Mouse (Mus musculus) ES-E14 (cell line): ENCODE data around the gene Plvap. TPM values are rescaled to one million over a fixed set of nuclear protein-coding genes. Genes with fewer than 3 reads are reported as not detected.
"Not testable (repeated sequence)": the region's sequence is repeated elsewhere in the genome, so short reads cannot be mapped to it uniquely, and the experiment has no call there.

ENCODE experiments used
- DNase-seq: peaks from one replicate; pipeline ENCODE4 v3.0.0-alpha.2; 2013; ENCODE audit warnings: low read depth, low spot score
- H3K27ac ChIP-seq: 2 replicates; pipeline ENCODE4 v1.5.1; 2012; ENCODE audit warnings: low read depth, mild to moderate bottlenecking, low read length, moderate library complexity, mixed read lengths; ENCODE audit not compliant: poor library complexity, insufficient read depth, severe bottlenecking
- H3K36me3 ChIP-seq: 2 replicates; pipeline ENCODE4 v1.6.1; 2012; ENCODE audit warnings: mild to moderate bottlenecking, low read length, moderate library complexity, mixed read lengths; ENCODE audit not compliant: control insufficient read depth, poor library complexity, insufficient read depth, severe bottlenecking
- H3K4me1 ChIP-seq, 2 experiments: fragments of 150-350 bp in 1 of 2; sonication (generic) in 1 of 2; 2 replicates each; pipeline ENCODE4 v1.6.1; 2012; ENCODE audit warnings: low read length in 2 of 2, mild to moderate bottlenecking in 1 of 2, mixed read lengths in 1 of 2; ENCODE audit not compliant: control insufficient read depth in 2 of 2, insufficient read depth in 2 of 2, poor library complexity in 1 of 2
- H3K4me3 ChIP-seq, 2 experiments: fragments of 150-350 bp in 1 of 2; sonication (generic) in 1 of 2; 2 replicates each; pipeline ENCODE4 v1.5.1; 2012; ENCODE audit warnings: low read length in 2 of 2, low read depth in 1 of 2, mild to moderate bottlenecking in 1 of 2, mixed read lengths in 1 of 2; ENCODE audit not compliant: insufficient read depth in 1 of 2, poor library complexity in 1 of 2, severe bottlenecking in 1 of 2
- H3K9ac ChIP-seq: 2 replicates; pipeline ENCODE4 v1.6.1; 2012; ENCODE audit warnings: low read depth, mild to moderate bottlenecking, low read length, mixed read lengths; ENCODE audit not compliant: poor library complexity, insufficient read depth, severe bottlenecking
- H3K9me3 ChIP-seq: fragments of 150-350 bp; sonication (generic); 2 replicates; pipeline ENCODE4 v1.6.1; 2012; ENCODE audit warnings: low read depth, mild to moderate bottlenecking, low read length; ENCODE audit not compliant: control insufficient read depth, insufficient read depth
- CHD2 ChIP-seq: IDR thresholded peaks from 2 replicates; pipeline ENCODE4 v1.6.1; 2014; ENCODE audit warnings: mild to moderate bottlenecking, low read depth, low read length, inconsistent platforms
- HCFC1 ChIP-seq: IDR thresholded peaks from 2 replicates; pipeline ENCODE4 v1.6.1; 2012; ENCODE audit warnings: low read length, inconsistent platforms, borderline replicate concordance; ENCODE audit not compliant: insufficient read depth
- MAFK ChIP-seq: IDR thresholded peaks from 2 replicates; pipeline ENCODE4 v1.6.1; 2014; ENCODE audit warnings: mild to moderate bottlenecking, low read depth, low read length, inconsistent platforms; ENCODE audit not compliant: insufficient read depth
- ZC3H11A ChIP-seq: IDR thresholded peaks from 2 replicates; pipeline ENCODE4 v1.6.1; 2012; ENCODE audit warnings: low read depth, mild to moderate bottlenecking, inconsistent platforms, low read length, borderline replicate concordance
- ZNF384 ChIP-seq: IDR thresholded peaks from 2 replicates; pipeline ENCODE4 v1.6.1; 2012; ENCODE audit warnings: low read depth, low read length, inconsistent platforms
- in situ Hi-C, 2 experiments: fragments of 600-800 bp; cut with MboI; formaldehyde crosslinking; loops; one replicate each; pipeline ENCODE4 v1.15.1; 2025; ENCODE audit warnings: low sequenced_read_pairs in 2 of 2, inconsistent platforms in 1 of 2; ENCODE audit not compliant: unreplicated experiment in 2 of 2
- total RNA-seq: library from RNA; depleted of rRNA; stranded (reverse); fragments of 300-350 nt; gene quantifications from 2 replicates; pipeline ENCODE4 v1.2.3, GENCODE M21; 2012

Plvap gene
- total RNA-seq, 1 experiment, result 2.5 TPM

DNA sequence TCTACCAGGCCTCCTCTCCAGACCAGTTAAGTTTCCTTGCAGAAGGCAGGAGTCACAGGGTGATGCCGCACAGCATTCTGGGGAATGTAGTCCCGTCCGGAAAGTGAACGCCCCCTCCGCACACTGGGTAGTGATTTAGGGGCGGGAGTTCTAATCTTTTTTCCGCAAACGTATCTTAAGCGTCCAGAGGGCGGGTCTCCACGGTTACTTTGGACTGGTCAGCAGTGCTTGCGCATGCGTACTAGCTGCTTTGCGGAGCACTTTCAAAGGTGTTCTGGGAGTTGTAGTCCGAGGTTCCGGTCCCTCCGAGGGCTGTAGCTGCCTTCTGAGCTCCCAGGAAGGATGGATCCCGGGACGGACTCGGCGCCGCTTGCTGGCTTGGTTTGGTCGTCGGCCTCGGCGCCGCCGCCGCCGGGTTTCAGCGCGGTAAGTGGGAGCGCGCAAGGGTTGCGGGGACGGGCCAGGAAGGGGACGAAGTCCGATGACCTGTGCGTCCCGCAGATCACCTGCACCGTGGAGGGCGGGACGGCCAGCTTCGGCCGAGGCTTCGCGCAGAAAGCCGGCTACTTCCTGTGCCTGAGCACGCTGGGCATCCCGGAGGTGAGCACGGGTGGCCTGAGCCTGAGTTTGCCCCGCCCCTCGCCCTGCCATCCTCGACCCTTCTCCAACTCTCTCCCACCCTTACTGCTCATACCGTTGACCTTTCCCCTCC is 31.2 kb upstream of the Plvap start, which contains the start of gene Mvb12a:
TSS of gene Mvb12a (plus strand) at position 291 of the 712 bp plus-strand sequence.
- Histone ChIP-seq H3K9me3 (no peaks in the 10 kb centered on the region), H3K9ac (peak within 1 kb of the TSS; percentile 74), H3K4me1 (peaks cover 2 to 7% of the 10 kb centered on the region in 2 experiments; a peak in 2 of 4 replicates), H3K27ac (peak within 1 kb of the TSS; percentile 31; the same call in 1 of the 2 replicates), H3K36me3 (peaks cover 12% of the 10 kb centered on the region; the same call in 1 of the 2 replicates), H3K4me3 (peak within 1 kb of the TSS; percentile 80 to 90)
- DNase-seq, result peak; percentile 98
- TF ChIP-seq ZC3H11A (no peak), ZNF384 (no peak), CHD2 (no peak), MAFK (no peak), HCFC1 (peak; percentile 94)
- in situ Hi-C loops, result no loop called here

DNA sequence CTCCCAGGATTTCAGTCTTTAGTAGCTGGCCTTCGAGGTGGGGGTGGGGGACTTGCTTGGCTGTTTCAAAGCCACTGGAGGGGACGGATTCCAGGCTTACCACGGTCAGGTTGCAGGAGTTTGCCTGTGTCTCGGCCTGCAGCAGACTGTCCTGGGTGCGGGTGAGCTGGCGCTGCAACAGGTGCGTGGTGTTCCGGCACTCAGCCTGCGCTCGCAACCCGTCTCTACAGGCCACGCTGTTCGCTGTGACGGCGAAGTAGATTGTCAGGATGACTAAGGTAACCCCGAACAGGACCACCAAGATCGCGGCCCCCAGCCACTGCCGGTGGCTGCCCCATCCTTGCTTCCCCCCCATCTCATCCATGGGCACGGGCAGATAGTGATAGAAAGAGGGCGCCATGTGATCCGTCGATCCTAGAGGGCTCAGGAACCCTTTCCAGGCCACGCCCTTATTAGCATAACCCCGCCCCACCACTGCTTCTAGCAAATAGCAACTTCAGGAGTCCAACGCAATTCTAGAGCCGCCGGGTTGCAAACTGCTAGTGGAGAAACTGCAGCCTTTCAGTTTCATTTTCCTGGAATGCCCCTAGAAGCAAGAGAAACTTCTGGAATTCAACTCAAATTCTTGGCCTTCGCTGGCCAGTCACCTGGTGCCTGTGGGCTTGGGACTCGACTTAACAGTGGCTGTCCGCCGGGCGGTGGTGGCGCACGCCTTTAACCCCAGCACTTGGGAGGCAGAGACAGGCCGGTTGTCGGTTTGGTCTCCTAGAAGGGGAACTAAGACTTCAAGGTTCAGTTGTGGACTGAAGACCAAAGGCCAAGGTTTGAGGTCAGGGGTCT is 25.7 kb upstream of the Plvap start, which contains the start of gene Bst2:
TSS of gene Bst2 (minus strand) at position 429 of the 840 bp plus-strand sequence.
- Histone ChIP-seq H3K9ac (peak within 1 kb of the TSS; percentile 74), H3K27ac (peak within 1 kb of the TSS; percentile 34; the same call in 1 of the 2 replicates)
- in situ Hi-C loops, result no loop called here

DNA sequence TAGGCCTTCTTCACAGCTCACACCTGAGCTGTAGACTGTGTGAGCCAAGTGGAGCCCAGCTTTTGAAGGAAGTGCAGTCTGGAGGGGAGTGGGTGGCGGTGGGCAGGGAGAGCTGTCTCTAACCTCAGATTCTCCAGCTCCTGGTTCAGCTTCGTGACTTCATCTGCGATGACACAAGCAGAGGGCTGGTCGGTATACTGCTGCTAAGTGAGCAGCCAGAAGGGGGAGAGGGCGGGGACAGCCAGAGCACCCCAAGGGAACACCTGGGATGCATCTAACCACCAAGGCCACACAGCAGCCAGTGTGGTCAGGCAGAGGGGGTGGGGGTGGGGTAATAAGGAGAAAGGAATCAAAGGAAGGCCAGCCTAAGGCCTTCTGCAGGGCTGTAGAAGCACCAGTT is 24.1 kb upstream of the Plvap start:
- TF ChIP-seq MAFK (no peak), CHD2 (no peak), ZC3H11A (no peak), HCFC1 (no peak), ZNF384 (no peak)
- in situ Hi-C loops, result no loop called here
- peaks cover 11% of the 10 kb centered on the region; the same call in 1 of the 2 replicates for H3K36me3 ChIP-seq
- H3K9ac ChIP-seq, result no peak overlapping the region
- H3K4me3 ChIP-seq, result peak overlapping the region in 1 of 2 experiments; percentile 79; a peak in 1 of 4 replicates
- peaks cover 0 to 19% of the 10 kb centered on the region in 2 experiments; a peak in 3 of 4 replicates for H3K4me1 ChIP-seq
- no peaks in the 10 kb centered on the region for H3K9me3 ChIP-seq
- no peak for DNase-seq
- no peak overlapping the region for H3K27ac ChIP-seq

More for the DNA sequence above, 25.7 kb upstream of the Plvap start, which contains the start of gene Bst2:
- Histone ChIP-seq H3K9me3 (no peaks in the 10 kb centered on the region), H3K4me1 (peaks cover 2 to 19% of the 10 kb centered on the region in 2 experiments; a peak in 3 of 4 replicates), H3K36me3 (peaks cover 11% of the 10 kb centered on the region; the same call in 1 of the 2 replicates), H3K4me3 (peak within 1 kb of the TSS; percentile 79 to 96)
- no peak for TF ChIP-seq HCFC1
- no peak for TF ChIP-seq CHD2
- DNase-seq, result peak; percentile 95

DNA sequence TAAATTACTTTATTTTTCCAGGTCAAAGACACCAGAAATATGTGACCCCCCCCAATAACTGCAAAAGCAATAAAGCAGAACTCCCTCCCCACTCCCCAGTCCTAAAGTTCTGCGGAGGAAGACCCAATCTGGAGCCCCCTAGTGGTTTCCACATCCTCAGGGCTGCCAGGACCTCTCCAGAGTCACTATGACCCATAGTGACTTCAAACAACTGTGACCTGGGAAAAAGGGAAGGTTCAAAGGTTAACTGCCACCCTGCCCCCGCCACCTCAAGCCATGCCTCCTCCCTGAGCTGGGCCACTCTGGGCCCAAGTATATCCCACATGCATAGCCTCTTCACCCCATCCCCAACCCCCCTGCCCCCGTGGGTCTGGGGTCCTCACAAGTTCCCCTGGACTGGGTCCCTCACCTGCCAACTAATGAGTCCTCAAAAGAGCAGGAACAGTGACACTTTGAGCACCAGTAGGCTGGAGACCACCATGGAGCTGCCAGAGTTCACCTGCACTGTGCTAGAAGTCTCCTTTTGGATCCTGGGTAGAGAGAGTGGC is 22.8 kb upstream of the Plvap start:
- in situ Hi-C loops, result no loop called here
- no peak overlapping the region for H3K9ac ChIP-seq
- H3K9me3 ChIP-seq, result no peaks in the 10 kb centered on the region
- no peak overlapping the region for H3K4me3 ChIP-seq
- H3K36me3 ChIP-seq, result peaks cover 11% of the 10 kb centered on the region; the same call in 1 of the 2 replicates
- DNase-seq, result no peak
- peaks cover 2 to 24% of the 10 kb centered on the region in 2 experiments; a peak in 3 of 4 replicates for H3K4me1 ChIP-seq
- H3K27ac ChIP-seq, result no peak overlapping the region
- no peak for TF ChIP-seq MAFK
- no peak for TF ChIP-seq ZNF384
- TF ChIP-seq CHD2, result no peak
- TF ChIP-seq ZC3H11A, result no peak
- no peak for TF ChIP-seq HCFC1

DNA sequence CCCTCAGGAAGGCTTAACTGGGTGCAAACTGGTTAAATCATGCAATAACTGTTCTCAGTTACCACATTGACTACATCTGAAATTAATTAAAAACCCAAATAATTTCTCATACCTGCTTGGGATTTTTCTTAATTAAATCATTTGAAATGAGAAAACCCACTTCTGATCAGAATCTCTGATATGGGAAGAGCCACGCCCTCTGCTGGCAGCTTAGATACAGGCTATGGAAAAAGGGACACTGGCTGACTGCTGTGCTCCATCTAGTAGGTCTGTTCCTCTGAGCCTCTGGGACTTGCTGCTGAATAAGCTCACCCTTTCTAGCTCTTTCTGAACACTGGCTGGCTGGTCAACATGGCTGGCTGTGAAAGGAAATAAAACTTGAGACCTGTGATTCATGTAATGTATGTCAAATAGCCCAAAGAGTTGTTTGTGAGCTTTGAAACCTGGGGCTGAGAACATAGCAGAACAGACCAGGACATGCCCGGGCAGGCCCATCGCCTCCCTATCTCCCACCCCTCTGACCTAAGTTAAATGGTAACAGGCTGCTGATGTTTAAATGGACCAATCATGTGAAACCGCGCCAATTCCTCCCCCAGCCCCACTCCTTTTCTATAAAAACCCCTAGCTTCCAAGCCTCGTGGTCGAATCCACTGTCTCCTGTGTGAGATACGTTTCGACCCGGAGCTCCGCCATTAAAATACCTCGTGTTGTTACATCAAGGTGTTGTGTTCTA is 19.3 kb upstream of the Plvap start:
- DNase-seq, in situ Hi-C loops, H3K9me3 ChIP-seq: not testable (repeated sequence)
- H3K9ac ChIP-seq, result peak overlapping the region; percentile 69
- peaks cover 7 to 34% of the 10 kb centered on the region in 2 experiments for H3K4me1 ChIP-seq
- H3K36me3 ChIP-seq, result peaks cover 11% of the 10 kb centered on the region; the same call in 1 of the 2 replicates
- peak overlapping the region; percentile 76 for H3K27ac ChIP-seq
- peak overlapping the region; percentile 3 to 28; a peak in 1 of 4 replicates for H3K4me3 ChIP-seq
